Mouse (Mus musculus): ENCODE results near the gene Dhx36. TPM values are rescaled to one million over a fixed set of nuclear protein-coding genes. Genes with fewer than 3 reads are reported as not detected.

Dhx36 gene
- 55.7 and 56.4 TPM in 2 replicates for polyA plus RNA-seq (2016; fragmentation: Nextera tagmentation; extraction: Ambion mirVana)

DNA sequence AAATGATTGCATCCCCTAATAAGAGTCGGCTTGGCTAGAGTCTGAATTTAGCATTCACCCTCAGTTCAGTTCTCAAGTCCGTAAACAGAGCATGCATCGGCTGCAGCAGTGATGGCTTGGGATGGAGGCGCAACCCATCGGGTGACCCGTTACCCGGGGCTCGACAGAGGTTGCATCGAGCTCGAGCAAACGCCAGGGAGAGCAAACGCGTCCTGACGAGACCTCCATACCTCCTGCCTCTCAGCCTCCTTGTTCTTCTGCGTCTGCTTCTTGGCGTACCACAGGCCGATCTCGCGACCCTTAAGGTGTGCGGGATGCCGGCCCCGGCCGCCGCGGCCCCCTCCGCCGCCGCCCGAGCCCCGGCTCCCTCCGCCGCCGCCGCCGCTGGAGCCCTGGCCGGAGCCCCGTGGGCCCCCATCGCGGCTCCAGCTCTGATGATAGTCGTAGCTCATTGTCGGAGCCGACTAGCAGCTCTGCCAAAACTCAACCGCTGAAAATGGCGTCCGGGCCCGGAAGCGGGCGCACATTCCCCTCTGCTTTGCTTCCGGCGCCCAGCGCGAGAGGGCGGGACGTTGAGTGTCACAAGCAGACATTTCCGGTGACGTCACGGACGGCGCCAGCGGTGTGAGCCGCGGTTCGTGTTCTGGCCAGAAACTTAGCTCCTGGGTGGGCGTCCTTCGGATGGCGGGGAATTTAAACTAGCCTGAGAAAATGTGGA lies at the start of gene Dhx36:
Dhx36 (minus strand) TSS at position 517 of the 718 bp plus-strand sequence.
- H3K4me2 ChIP-seq (replicated peaks), result peak within 1 kb of the TSS; percentile 82
- H3K4me3 ChIP-seq, result peak within 1 kb of the TSS; percentile 92
- under 1% methylated on average over 49 of the region's 66 CpGs for whole genome bisulfite sequencing
- peak; percentile 99 for ATAC-seq (ENCODE audit: low FRiP score)
- no peaks in the 10 kb centered on the region for H3K27me3 ChIP-seq
- H3K9ac ChIP-seq, result peak within 1 kb of the TSS; percentile 90
- no peaks in the 10 kb centered on the region for H3K36me3 ChIP-seq
- no peaks in the 10 kb centered on the region for H3K9me3 ChIP-seq (replicated peaks)
- peaks cover 17% of the 10 kb centered on the region for H3K4me1 ChIP-seq
- H3K27ac ChIP-seq, result peak within 1 kb of the TSS; percentile 98

DNA sequence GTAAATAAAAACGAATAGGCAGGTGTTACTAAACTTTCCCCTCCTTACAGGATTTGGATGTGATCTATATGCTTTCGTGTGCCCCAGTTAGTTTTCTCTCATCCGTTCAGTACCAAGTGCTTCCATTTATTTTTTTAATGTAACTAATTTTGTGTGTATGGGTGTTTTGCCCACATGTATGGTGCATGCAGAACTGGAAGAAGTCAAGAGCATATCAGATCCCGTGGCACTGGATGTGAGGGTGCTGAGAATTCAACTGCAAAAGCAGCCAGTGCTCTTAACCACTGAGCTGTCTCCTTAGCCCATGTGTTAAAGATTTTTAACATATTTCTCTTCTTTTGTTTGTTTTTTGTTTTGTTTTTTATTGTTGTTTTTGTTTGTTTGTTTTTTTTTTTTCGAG lies 20.8 kb upstream of the Dhx36 start:
- H3K4me1 ChIP-seq, result no peaks in the 10 kb centered on the region
- H3K36me3 ChIP-seq, result no peaks in the 10 kb centered on the region
- no peaks in the 10 kb centered on the region for H3K27me3 ChIP-seq
- 68% methylated on average over 5 of the region's 5 CpGs for WGBS
- H3K4me3 ChIP-seq, result no peak overlapping the region
- no peak overlapping the region for H3K9ac ChIP-seq
- no peak overlapping the region for H3K27ac ChIP-seq
- no peak overlapping the region for H3K4me2 ChIP-seq (replicated peaks)
- no peaks in the 10 kb centered on the region for H3K9me3 ChIP-seq (replicated peaks)
- no peak for ATAC-seq (ENCODE audit: low FRiP score)

DNA sequence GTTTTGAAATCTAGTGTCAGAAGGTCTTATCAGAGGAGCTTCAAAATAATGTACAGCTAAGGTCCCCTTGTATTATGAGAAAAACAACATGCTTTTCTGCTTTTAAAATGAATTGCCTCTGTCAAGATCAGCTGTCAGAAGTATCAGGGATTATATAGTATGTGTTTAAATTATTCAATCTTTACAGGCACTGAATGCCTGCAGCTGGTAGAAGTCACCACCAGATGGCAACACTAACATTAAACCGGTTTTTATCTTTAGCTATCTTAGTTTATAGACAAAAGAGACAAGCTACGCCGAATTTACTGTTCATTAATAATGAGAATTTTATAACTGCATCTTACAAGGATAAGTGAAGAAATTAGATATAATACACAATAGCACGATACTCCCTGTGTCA lies 20.4 kb upstream of the Dhx36 start:
- ATAC-seq (ENCODE audit: low FRiP score), result no peak
- no peaks in the 10 kb centered on the region for H3K4me1 ChIP-seq
- 44% methylated on average over 4 of the region's 4 CpGs for WGBS

DNA sequence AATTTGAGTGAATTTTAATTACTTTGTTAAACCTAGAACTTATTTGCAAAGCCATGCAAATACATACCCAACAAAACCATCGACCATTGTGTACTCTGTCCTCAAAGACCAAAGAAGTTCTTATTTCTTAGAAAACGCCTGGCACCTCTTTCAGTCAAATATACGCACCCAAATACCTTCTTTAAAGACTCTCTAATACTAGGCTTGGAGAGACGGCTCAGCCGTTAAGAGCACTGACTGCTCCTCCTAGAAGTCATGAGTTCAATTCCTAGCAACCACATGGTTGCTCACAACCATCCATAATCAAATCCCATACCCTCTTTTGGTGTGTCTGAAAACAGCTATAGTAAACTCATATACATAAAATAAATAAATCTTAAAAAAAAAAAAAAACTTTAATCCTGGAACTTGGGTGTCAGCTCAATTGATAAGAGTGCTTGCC lies 423 bp upstream of the Dhx36 start:
- Histone ChIP-seq H3K4me1 (peaks cover 17% of the 10 kb centered on the region), H3K27ac (no peak overlapping the region), H3K4me2 (replicated peaks) (peak overlapping the region; percentile 82), H3K36me3 (no peaks in the 10 kb centered on the region), H3K4me3 (peak overlapping the region; percentile 92), H3K9me3 (replicated peaks) (no peaks in the 10 kb centered on the region), H3K9ac (no peak overlapping the region), H3K27me3 (no peaks in the 10 kb centered on the region)
- WGBS, result 44% methylated on average over 5 of the region's 5 CpGs
- ATAC-seq (ENCODE audit: low FRiP score), result peak; percentile 53

More for the DNA sequence above, 20.4 kb upstream of the Dhx36 start:
- Histone ChIP-seq H3K4me2 (replicated peaks) (no peak overlapping the region), H3K9me3 (replicated peaks) (no peaks in the 10 kb centered on the region), H3K27ac (no peak overlapping the region), H3K27me3 (no peaks in the 10 kb centered on the region), H3K36me3 (no peaks in the 10 kb centered on the region), H3K9ac (no peak overlapping the region), H3K4me3 (no peak overlapping the region)

DNA sequence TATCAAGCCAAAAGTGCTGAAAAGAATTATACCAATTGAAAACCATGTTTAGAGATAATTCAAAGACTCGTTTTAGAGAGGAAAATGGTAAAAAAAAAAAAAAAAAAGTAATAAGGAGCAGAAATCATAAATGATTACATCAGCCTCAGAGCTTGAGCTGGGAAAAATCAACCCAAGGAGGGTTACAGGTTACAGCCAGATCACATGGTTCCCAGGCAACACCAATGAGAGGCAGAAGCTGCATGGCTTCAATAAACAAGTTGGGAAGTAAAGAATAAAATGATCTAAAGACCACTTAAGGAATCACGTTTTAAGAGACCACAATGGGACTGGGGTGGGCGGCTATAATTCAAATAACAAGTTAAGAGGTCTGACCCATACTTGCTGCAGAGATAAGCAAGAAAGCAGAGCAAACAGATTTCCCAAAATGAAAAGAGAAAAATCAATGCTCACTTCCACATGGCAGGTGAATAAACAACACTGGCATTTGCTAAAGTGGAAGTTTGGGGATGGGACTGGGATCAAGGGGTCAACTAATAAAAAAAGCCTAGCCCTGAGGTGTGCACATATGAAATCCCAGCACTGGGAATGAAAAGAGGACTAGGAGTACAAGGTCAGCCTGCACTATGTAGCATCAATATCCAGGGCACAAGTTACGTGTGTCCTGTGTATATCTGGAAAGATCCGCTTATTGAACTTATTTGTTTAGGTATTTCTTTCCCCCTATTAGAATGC lies 1.5 kb downstream of the Dhx36 start:
- H3K9me3 ChIP-seq (replicated peaks), result no peaks in the 10 kb centered on the region
- no peaks in the 10 kb centered on the region for H3K27me3 ChIP-seq
- peaks cover 10% of the 10 kb centered on the region for H3K36me3 ChIP-seq
- H3K4me1 ChIP-seq, result peaks cover 17% of the 10 kb centered on the region
- H3K4me2 ChIP-seq (replicated peaks), result peak overlapping the region; percentile 82
- WGBS, result 78% methylated on average over 5 of the region's 5 CpGs
- peak overlapping the region; percentile 92 for H3K4me3 ChIP-seq
- no peak overlapping the region for H3K27ac ChIP-seq
- peak overlapping the region; percentile 90 for H3K9ac ChIP-seq
- ATAC-seq (ENCODE audit: low FRiP score), result no peak

DNA sequence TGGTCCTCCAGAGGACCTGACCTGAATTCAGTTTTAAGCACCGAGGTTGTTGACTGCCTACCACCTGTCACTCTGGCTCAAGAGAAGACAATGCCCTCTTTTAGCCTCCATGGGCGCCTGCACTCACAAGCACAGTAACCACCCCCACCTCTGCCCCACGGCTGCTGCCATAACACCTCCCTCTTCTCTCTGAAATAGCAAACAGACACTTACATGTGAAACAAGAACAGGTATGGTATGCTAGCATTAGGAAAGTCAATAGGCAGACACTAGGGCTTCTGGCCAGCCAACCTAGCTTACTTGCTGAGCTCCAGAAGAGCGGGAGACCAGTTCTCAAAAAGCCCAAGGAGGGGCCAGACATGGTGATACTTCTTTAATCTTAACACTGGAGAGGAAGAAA lies 7.5 kb downstream of the Dhx36 start:
- Histone ChIP-seq H3K9me3 (replicated peaks) (no peaks in the 10 kb centered on the region), H3K27me3 (no peaks in the 10 kb centered on the region), H3K4me2 (replicated peaks) (no peak overlapping the region), H3K36me3 (peaks cover 40% of the 10 kb centered on the region), H3K4me3 (no peak overlapping the region), H3K27ac (no peak overlapping the region), H3K9ac (no peak overlapping the region), H3K4me1 (no peaks in the 10 kb centered on the region)
- no peak for ATAC-seq (ENCODE audit: low FRiP score)
- 77% methylated on average over 4 of the region's 4 CpGs for WGBS

DNA sequence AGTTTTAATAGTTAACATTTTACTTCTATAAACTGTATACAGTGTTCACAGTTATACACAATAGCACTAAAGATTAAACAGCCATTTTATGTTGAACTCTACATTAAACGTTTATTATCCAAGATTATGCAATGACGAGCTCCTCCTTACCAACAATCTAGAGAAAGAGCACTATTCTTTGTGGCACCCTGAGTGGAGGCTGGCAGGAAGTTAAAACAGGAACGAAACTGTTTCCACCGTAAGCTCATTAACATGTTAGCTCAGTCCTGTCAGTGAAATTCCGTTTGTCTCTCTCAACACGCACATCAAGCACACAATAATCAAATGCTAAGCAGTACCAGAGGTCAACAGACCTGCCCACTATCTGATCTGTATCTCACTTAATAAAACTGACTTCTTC lies 14.2 kb downstream of the Dhx36 start:
- no peaks in the 10 kb centered on the region for H3K9me3 ChIP-seq (replicated peaks)
- no peaks in the 10 kb centered on the region for H3K4me1 ChIP-seq
- no peaks in the 10 kb centered on the region for H3K27me3 ChIP-seq
- H3K27ac ChIP-seq, result no peak overlapping the region
- H3K4me3 ChIP-seq, result no peak overlapping the region
- H3K9ac ChIP-seq, result no peak overlapping the region
- 88% methylated on average over 6 of the region's 6 CpGs for WGBS
- peaks cover 58% of the 10 kb centered on the region for H3K36me3 ChIP-seq
- no peak overlapping the region for H3K4me2 ChIP-seq (replicated peaks)
- ATAC-seq (ENCODE audit: low FRiP score), result no peak

DNA sequence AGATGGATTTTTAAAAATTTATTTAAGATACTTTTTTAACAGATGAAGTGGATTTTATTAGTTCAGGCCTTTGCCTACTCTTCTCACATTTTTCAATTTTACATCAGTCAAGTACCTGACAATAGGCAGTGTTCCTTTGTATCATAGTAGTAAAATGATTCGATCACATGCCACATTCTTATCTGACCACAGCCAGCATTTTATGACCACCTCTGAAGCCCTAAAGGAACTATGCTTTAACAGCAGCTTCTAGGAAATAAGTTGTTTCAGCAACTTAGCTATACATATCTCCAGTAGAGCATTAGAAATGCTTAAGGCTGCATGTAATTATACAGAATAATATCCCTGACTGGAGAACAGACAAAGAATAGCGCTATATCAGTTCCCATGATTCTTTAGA lies 22.5 kb downstream of the Dhx36 start:
- no peaks in the 10 kb centered on the region for H3K27me3 ChIP-seq
- peaks cover 44% of the 10 kb centered on the region for H3K36me3 ChIP-seq
- no peaks in the 10 kb centered on the region for H3K9me3 ChIP-seq (replicated peaks)
- ATAC-seq (ENCODE audit: low FRiP score), result no peak
- H3K9ac ChIP-seq, result no peak overlapping the region
- no peaks in the 10 kb centered on the region for H3K4me1 ChIP-seq
- 94% methylated on average over 2 of the region's 2 CpGs for WGBS
- no peak overlapping the region for H3K27ac ChIP-seq
- H3K4me3 ChIP-seq, result no peak overlapping the region
- H3K4me2 ChIP-seq (replicated peaks), result no peak overlapping the region

DNA sequence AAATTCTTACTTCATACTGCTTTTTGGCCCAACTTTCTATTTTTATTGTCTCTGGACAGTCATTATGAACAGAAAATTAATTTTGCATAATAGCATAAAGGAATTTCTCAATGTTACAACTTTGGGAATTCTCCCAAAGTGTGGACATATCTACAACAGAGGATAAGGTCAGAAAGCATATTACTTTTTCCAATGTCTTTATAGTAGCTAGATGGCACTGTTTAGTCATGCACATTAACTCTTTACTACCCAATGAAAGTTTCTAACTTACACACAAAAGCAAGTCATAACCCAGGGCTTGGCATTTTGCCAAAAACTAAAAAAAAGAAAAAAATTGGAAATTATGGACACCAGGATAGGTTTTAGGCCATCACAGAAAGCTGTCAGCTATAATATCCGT lies 36.6 kb downstream of the Dhx36 start:
- Histone ChIP-seq H3K4me2 (replicated peaks) (no peak overlapping the region), H3K4me3 (no peak overlapping the region), H3K9me3 (replicated peaks) (no peaks in the 10 kb centered on the region), H3K4me1 (no peaks in the 10 kb centered on the region), H3K36me3 (peaks cover 65% of the 10 kb centered on the region), H3K9ac (no peak overlapping the region), H3K27me3 (no peaks in the 10 kb centered on the region), H3K27ac (no peak overlapping the region)
- no peak for ATAC-seq (ENCODE audit: low FRiP score)
- WGBS, result 93% methylated on average over 1 of the region's 1 CpGs

DNA sequence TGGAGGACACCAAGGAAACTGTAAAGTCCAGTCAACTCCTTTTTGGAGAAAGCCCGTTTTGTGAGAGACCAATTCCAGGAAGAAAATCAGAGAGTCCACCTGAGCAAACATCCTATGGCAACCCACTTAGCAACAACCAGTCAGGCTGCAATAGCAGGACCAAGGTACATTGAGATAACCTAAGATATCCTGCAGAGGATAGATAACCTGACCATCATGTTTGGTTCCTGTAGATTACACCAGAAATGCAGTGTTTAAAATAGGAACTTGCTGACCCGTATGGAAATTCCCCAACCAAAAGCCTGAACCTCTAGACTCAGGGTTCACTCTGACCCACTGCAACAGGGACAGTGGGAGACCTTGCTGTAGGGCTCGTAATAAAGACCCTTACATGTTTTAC lies 42.5 kb downstream of the Dhx36 start:
- Histone ChIP-seq H3K4me3 (no peak overlapping the region), H3K4me1 (no peaks in the 10 kb centered on the region), H3K27ac (no peak overlapping the region), H3K27me3 (no peaks in the 10 kb centered on the region), H3K36me3 (peaks cover 79% of the 10 kb centered on the region), H3K9me3 (replicated peaks) (no peaks in the 10 kb centered on the region), H3K4me2 (replicated peaks) (no peak overlapping the region), H3K9ac (no peak overlapping the region)
- no peak for ATAC-seq (ENCODE audit: low FRiP score)
- WGBS, result 88% methylated on average over 3 of the region's 3 CpGs

DNA sequence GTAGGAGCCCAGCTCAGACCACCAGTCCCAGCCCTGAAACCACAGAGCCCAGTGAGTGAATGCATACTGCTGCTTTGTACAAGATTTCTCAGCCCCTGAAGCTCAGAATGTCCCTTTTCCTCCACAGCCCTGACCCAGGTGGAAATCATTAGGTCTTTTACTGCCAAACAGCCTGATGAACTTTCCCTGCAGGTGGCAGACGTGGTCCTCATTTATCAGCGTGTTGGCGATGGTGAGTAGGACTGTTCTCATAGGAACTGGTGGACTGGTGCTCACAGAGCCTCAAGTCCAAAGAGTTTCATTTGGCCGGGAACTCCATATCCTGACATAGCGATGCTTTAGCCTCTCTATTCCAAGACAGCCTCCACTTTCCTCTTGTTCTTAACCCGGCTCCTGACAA lies 47.3 kb downstream of the Dhx36 start:
- Histone ChIP-seq H3K27ac (no peak overlapping the region), H3K4me3 (no peak overlapping the region), H3K4me1 (peaks cover 15% of the 10 kb centered on the region), H3K9ac (no peak overlapping the region), H3K27me3 (no peaks in the 10 kb centered on the region), H3K36me3 (peaks cover 47% of the 10 kb centered on the region), H3K4me2 (replicated peaks) (no peak overlapping the region), H3K9me3 (replicated peaks) (no peaks in the 10 kb centered on the region)
- ATAC-seq (ENCODE audit: low FRiP score), result no peak
- WGBS, result 78% methylated on average over 6 of the region's 6 CpGs

DNA sequence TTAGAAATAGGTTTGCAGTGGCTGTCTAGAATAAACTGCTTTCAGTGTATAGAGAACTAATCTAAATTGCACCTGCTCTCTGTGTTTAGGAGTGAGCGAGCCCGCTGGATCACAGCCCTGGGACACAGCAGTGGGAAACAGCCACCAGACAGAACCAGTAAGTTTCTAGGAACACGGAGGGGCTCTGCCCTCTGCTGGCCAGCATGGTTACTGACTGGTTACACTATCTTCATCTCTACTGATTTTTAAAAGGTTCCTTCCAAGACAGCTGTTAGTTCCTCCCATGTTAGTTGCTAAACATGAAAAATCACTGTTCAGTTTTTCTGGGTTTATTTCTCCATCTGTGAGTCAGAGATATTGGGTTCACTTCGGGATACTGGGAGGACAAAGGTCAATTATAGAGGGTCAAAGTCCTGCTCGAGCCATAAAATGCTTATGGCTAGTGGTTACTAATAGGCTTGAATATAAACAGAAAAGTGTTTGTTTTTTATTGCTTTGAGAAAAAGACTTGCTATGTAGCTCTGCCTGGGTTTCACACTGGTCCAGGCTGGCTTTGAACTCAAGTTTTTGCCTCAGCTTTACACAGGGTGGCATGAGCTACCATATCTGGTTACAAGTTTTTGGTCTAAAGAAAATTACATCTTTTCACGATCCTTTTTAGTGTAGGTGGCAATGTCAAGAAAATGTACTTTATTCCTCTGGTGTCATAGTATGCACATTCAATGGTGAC lies 48.4 kb downstream of the Dhx36 start:
- peak; percentile 38 for ATAC-seq (ENCODE audit: low FRiP score)
- Histone ChIP-seq H3K9me3 (replicated peaks) (no peaks in the 10 kb centered on the region), H3K36me3 (peaks cover 37% of the 10 kb centered on the region), H3K4me2 (replicated peaks) (no peak overlapping the region), H3K9ac (no peak overlapping the region), H3K4me1 (peaks cover 23% of the 10 kb centered on the region), H3K27me3 (no peaks in the 10 kb centered on the region), H3K27ac (no peak overlapping the region), H3K4me3 (no peak overlapping the region)
- 45% methylated on average over 6 of the region's 6 CpGs for WGBS
